Mouse (Mus musculus): Measurements from ENCODE around the gene Notum. TPM values are rescaled to one million over a fixed set of nuclear protein-coding genes. Genes with fewer than 3 reads are reported as not detected.

The Notum gene
- total RNA-seq, 1 experiment from 2014 or later = not detected

Other genes with a start within 250 kb of the Notum start
- 29.8 and 37.9 TPM in 2 replicates for gene Nploc4, start 223.5 kb downstream of the Notum start, total RNA-seq (2017)
- gene Tspan10, start 218.5 kb downstream of the Notum start, total RNA-seq (2017) = not detected in 2 replicates
- gene Pde6g, start 207.7 kb downstream of the Notum start, total RNA-seq (2017) = not detected in 2 replicates
- gene Oxld1, start 203.1 kb downstream of the Notum start, total RNA-seq (2017) = 6.5 and 13.6 TPM in 2 replicates
- 73.3 and 101 TPM in 2 replicates for gene Ccdc137, start 203.1 kb downstream of the Notum start, total RNA-seq (2017)
- 7.7 and 9.4 TPM in 2 replicates for gene Arl16, start 193.6 kb downstream of the Notum start, total RNA-seq (2017)
- 121 and 140 TPM in 2 replicates for gene Mrpl12, start 176.6 kb downstream of the Notum start, total RNA-seq (2017)
- 8.2 and 12.1 TPM in 2 replicates for gene Slc25a10, start 169.3 kb downstream of the Notum start, total RNA-seq (2017)
- gene Gcgr, start 130.5 kb downstream of the Notum start, total RNA-seq (2017) = not detected in 2 replicates
- 26.5 and 31.0 TPM in 2 replicates for gene Mcrip1, start 111.4 kb downstream of the Notum start, total RNA-seq (2017)
- gene Ppp1r27, start 110.0 kb downstream of the Notum start, total RNA-seq (2017) = not detected in 2 replicates
- 494 and 545 TPM in 2 replicates for gene P4hb, start 87.9 kb downstream of the Notum start, total RNA-seq (2017)
- gene Arhgdia, start 79.6 kb downstream of the Notum start, total RNA-seq (2017) = 148 and 170 TPM in 2 replicates
- 248 and 287 TPM in 2 replicates for gene Alyref, start 62.8 kb downstream of the Notum start, total RNA-seq (2017)
- 27.2 and 32.1 TPM in 2 replicates for gene Anapc11, start 62.8 kb downstream of the Notum start, total RNA-seq (2017)
- not detected in 2 replicates for gene Npb, start 52.7 kb downstream of the Notum start, total RNA-seq (2017)
- gene Pcyt2, start 43.2 kb downstream of the Notum start, total RNA-seq (2017) = 34.5 and 38.6 TPM in 2 replicates
- 45.8 and 50.4 TPM in 2 replicates for gene Sirt7, start 35.9 kb downstream of the Notum start, total RNA-seq (2017)
- 20.3 and 22.1 TPM in 2 replicates for gene Mafg, start 27.6 kb downstream of the Notum start, total RNA-seq (2017)
- 9.9 and 11.7 TPM in 2 replicates for gene Pycr1, start 17.4 kb downstream of the Notum start, total RNA-seq (2017)
- not detected in 2 replicates for gene Myadml2, start 13.0 kb downstream of the Notum start, total RNA-seq (2017)
- 31.8 and 44.9 TPM in 2 replicates for gene Aspscr1, start 11.8 kb upstream of the Notum start, total RNA-seq (2017)
- 81.5 and 113 TPM in 2 replicates for gene Cenpx, start 52.6 kb upstream of the Notum start, total RNA-seq (2017)
- 30.3 and 30.9 TPM in 2 replicates for gene Lrrc45, start 52.8 kb upstream of the Notum start, total RNA-seq (2017)
- gene Rac3, start 60.3 kb upstream of the Notum start, total RNA-seq (2017) = not detected in 2 replicates
- gene Dcxr, start 66.1 kb upstream of the Notum start, total RNA-seq (2017) = 8.4 and 9.5 TPM in 2 replicates
- gene Cbr2, start 70.9 kb upstream of the Notum start, total RNA-seq (2017) = not detected in 2 replicates
- 18.9 and 25.7 TPM in 2 replicates for gene Hmga1b, start 101.6 kb upstream of the Notum start, total RNA-seq (2017)
- 4.8 and 5.6 TPM in 2 replicates for gene Rfng, start 123.0 kb upstream of the Notum start, total RNA-seq (2017)
- 66.0 and 88.2 TPM in 2 replicates for gene Gps1, start 123.1 kb upstream of the Notum start, total RNA-seq (2017)
- gene Dus1l, start 135.2 kb upstream of the Notum start, total RNA-seq (2017) = 43.2 and 57.9 TPM in 2 replicates
- 46.0 and 62.3 TPM in 2 replicates for gene Fasn, start 163.4 kb upstream of the Notum start, total RNA-seq (2017)